Mouse (Mus musculus) neural tube, embryonic 13.5 days (tissue): ENCODE measurements around the gene Gm960. TPM values are rescaled to one million over a fixed set of nuclear protein-coding genes. Genes with fewer than 3 reads are reported as not detected.

ENCODE experiments used
- ATAC-seq: fragments of 200-750 bp; cut with Nextera tagmentation; 2 replicates; pipeline ENCODE4 v1.8.0; 2017; ENCODE audit warnings: low read depth, mild to moderate bottlenecking, moderate TSS enrichment, moderate library complexity
- H3K27ac ChIP-seq: fragments of 300-500 bp; sonication (generic); replicated peaks from 2 replicates; pipeline ENCODE4 v1.5.1; 2015; ENCODE audit warnings: moderate library complexity, mild to moderate bottlenecking, inconsistent platforms
- H3K27me3 ChIP-seq: fragments of 300-500 bp; sonication (generic); 2 replicates; pipeline ENCODE4 v1.6.1; 2015; ENCODE audit warnings: mild to moderate bottlenecking, inconsistent platforms
- H3K36me3 ChIP-seq: fragments of 300-500 bp; sonication (generic); 2 replicates; pipeline ENCODE4 v1.6.1; 2015; ENCODE audit warnings: mild to moderate bottlenecking, inconsistent platforms
- H3K4me1 ChIP-seq: fragments of 300-500 bp; sonication (generic); replicated peaks from 2 replicates; pipeline ENCODE4 v1.6.1; 2015; ENCODE audit warnings: inconsistent platforms
- H3K4me2 ChIP-seq: fragments of 300-500 bp; sonication (generic); 2 replicates; pipeline ENCODE4 v1.6.1; 2015; ENCODE audit warnings: inconsistent platforms, mild to moderate bottlenecking, moderate library complexity
- H3K4me3 ChIP-seq: fragments of 300-500 bp; sonication (generic); 2 replicates; pipeline ENCODE4 v1.5.1; 2015; ENCODE audit warnings: mild to moderate bottlenecking, inconsistent platforms
- H3K9ac ChIP-seq: fragments of 300-500 bp; sonication (generic); 2 replicates; pipeline ENCODE4 v1.6.1; 2015; ENCODE audit warnings: moderate library complexity, mild to moderate bottlenecking, inconsistent platforms
- H3K9me3 ChIP-seq: fragments of 300-500 bp; sonication (generic); 2 replicates; pipeline ENCODE4 v1.6.1; 2016; ENCODE audit warnings: inconsistent platforms
- WGBS: fragments of 180-500 bp; shearing (Covaris S2); methylation state at CpG from one replicate; pipeline ENCODE4 v1.1.7; 2015; 5-methylcytosine and 5-hydroxymethylcytosine counted together
- polyA plus RNA-seq: library from polyadenylated mRNA; unstranded; fragments of >200 nt; fragmentation: Nextera tagmentation; extraction: Ambion mirVana; gene quantifications from 2 replicates; pipeline ENCODE4 v1.2.1, GENCODE M21; 2015

Gene Gm960
- polyA plus RNA-seq, 1 experiment from 2014 or later: 5.7 TPM

DNA sequence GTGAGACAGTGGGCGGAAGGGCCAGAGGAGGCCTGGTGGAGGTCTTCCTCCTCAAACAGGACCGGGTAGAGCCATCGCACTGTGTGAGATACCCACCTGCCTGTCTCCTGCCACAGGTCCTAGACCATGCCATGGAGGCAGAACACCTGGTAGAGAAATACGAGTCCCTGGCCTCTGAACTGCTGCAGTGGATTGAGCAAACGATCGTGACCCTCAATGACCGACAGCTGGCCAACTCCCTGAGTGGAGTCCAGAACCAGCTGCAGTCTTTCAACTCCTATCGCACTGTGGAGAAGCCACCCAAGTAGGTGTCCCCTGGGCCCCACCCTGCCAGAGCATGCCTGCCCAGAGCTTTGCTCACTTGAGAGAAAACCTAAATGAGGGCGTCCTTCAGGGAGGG lies 30.7 kb upstream of the Gm960 start:
- ATAC-seq: no peak
- H3K27ac ChIP-seq: no peak overlapping the region
- no peaks in the 10 kb centered on the region for H3K27me3 ChIP-seq
- no peaks in the 10 kb centered on the region for H3K9me3 ChIP-seq
- no peak overlapping the region for H3K4me3 ChIP-seq
- 88% methylated on average over 9 of the region's 9 CpGs for WGBS
- H3K4me1 ChIP-seq: no peaks in the 10 kb centered on the region
- H3K9ac ChIP-seq: no peak overlapping the region
- no peak overlapping the region for H3K4me2 ChIP-seq
- peaks cover 96% of the 10 kb centered on the region for H3K36me3 ChIP-seq

DNA sequence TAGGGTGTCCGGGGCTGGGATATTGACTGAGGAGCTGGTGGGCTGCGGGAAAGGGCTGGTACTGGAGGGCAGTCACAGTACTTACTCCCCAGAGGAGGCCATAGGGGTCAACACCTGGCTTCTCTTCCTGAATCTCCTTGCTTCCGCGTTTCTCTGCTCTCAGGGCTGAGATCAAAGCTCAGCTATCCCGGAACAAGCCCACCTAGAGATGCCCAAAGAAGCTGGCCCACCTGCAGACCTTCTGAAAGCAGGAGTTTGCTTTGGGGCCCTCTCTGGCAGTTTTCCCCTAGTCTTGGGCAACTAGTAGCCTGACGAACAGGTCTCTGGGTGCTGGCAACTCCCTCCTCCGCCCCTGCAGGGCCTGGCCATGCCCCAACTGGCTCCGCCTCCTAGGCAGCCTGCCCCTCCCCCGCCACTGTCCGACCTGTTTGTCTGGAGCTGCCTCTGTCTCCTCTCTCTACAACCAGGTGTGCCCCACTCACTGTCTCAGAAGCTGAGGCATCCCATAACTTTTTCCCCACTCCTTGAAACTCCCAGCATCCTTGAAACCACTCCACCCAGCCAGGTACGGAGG lies 22.3 kb upstream of the Gm960 start:
- Histone ChIP-seq H3K4me3 (no peak overlapping the region), H3K27me3 (no peaks in the 10 kb centered on the region), H3K9me3 (no peaks in the 10 kb centered on the region), H3K36me3 (peaks cover 57% of the 10 kb centered on the region), H3K4me2 (no peak overlapping the region), H3K27ac (no peak overlapping the region), H3K9ac (no peak overlapping the region), H3K4me1 (peaks cover 22% of the 10 kb centered on the region; the same call in 1 of the 2 replicates)
- no peak for ATAC-seq
- 24% methylated on average over 11 of the region's 11 CpGs for WGBS

DNA sequence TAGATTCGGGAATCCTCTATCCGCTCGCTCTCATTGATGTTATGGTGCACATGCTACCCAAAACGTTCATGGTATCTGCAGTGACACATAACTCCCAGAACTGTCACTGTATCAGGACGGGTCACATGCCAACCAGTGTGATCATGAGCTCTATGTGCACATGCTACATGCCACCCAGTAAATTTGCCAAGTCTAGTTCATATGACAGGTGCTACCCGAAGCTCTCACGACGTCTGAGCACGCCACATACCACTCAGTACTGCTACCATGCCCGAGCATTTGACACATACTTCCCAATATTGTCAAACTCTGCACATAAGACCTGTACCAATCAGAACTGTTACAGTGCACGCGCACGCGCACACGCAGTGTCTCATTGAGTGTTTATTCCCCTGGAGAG lies 21.6 kb upstream of the Gm960 start:
- no peak for ATAC-seq
- Histone ChIP-seq H3K9ac (no peak overlapping the region), H3K4me1 (peaks cover 27% of the 10 kb centered on the region), H3K9me3 (no peaks in the 10 kb centered on the region), H3K4me2 (no peak overlapping the region), H3K4me3 (no peak overlapping the region), H3K27ac (no peak overlapping the region), H3K27me3 (no peaks in the 10 kb centered on the region), H3K36me3 (peaks cover 51% of the 10 kb centered on the region)
- 82% methylated on average over 15 of the region's 15 CpGs for WGBS

DNA sequence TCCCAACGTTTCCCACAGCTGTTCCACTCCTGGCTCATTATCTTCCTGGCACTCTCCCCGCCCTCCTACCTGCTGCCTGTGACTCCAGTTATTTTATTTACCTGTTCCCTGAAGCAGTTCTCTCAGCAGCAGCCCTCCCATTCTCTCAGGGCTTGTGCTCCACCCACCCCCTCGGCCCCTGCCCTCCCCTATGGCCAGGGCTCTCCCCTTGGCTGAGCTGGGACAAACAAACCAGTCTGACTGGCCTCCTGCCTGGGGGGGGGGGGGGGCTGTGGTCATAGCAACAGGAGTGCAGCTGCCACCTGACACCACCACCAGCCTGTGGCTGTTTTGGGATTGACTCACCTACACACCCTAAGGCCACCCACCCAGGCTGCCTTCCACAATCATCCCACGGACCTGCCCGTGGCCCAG lies 20.9 kb upstream of the Gm960 start:
- Histone ChIP-seq H3K4me3 (no peak overlapping the region), H3K9me3 (no peaks in the 10 kb centered on the region), H3K27ac (no peak overlapping the region), H3K36me3 (peaks cover 45% of the 10 kb centered on the region), H3K9ac (no peak overlapping the region), H3K4me1 (peaks cover 35% of the 10 kb centered on the region), H3K4me2 (no peak overlapping the region), H3K27me3 (no peaks in the 10 kb centered on the region)
- 35% methylated on average over 5 of the region's 5 CpGs for WGBS
- no peak for ATAC-seq

DNA sequence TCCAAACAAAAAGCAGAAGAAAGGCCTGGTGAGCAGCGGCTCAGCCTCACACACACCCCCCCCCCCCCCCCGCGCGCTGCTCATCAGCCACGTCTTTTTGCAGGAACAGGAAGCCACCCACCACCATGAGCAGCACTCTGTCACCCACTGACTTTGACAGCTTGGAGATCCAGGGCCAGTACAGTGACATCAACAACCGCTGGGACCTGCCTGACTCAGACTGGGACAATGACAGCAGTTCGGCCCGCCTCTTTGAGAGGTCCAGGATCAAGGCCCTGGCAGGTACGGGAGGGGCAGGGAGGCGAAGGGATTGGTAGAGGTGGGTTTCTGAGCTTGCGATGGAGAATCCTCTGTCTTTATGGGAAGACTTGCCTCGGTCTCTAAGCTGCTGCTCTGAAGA lies 20.2 kb upstream of the Gm960 start:
- Histone ChIP-seq H3K4me3 (no peak overlapping the region), H3K4me1 (peaks cover 41% of the 10 kb centered on the region), H3K9me3 (no peaks in the 10 kb centered on the region), H3K9ac (no peak overlapping the region), H3K4me2 (no peak overlapping the region), H3K27ac (no peak overlapping the region), H3K27me3 (peaks cover 2% of the 10 kb centered on the region; the same call in 1 of the 2 replicates), H3K36me3 (peaks cover 38% of the 10 kb centered on the region)
- no peak for ATAC-seq
- 46% methylated on average over 11 of the region's 12 CpGs for WGBS

DNA sequence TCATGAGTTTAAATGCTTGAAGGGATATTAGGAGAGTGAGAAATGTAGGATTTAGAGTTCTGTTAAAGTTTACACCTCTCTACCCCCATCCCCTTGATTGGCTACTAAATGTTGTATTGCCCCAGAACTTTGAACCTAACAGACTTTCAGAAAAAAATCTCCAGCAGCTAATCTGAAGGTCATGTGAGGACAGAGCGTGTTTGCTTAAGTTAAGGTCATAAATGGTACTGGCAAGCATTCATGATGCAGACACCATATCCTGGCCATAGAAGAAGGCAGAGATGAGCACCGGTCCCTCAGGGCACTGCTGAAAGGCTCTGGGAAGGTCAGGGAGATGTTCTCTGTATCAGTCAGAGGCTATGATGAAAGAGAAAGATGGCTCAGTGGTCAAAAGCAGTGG lies 18.8 kb upstream of the Gm960 start:
- Histone ChIP-seq H3K36me3 (peaks cover 35% of the 10 kb centered on the region), H3K9ac (no peak overlapping the region), H3K27ac (no peak overlapping the region), H3K27me3 (peaks cover 3% of the 10 kb centered on the region), H3K4me3 (no peak overlapping the region), H3K9me3 (no peaks in the 10 kb centered on the region), H3K4me1 (peaks cover 54% of the 10 kb centered on the region), H3K4me2 (no peak overlapping the region)
- no peak for ATAC-seq
- 95% methylated on average over 2 of the region's 2 CpGs for WGBS

DNA sequence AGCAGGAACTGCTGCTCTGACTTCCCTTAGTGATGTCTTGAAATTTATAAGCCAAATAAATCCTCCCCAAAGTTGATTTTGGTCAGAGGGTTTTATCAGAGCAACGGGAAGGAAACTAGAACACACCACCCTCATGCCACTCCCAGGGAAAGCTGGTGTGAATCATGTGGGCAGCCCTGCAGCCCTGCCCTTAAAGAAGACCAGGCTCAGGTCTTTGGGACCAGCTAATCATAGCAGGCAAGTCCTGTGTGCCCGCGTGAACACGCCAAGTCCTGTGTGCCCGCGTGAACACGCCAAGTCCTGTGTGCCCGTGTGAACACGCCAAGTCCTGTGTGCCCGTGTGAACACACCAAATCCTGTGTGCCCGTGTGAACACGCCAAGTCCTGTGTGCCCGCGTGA lies 18.3 kb upstream of the Gm960 start:
- H3K4me3 ChIP-seq: no peak overlapping the region
- H3K4me2 ChIP-seq: no peak overlapping the region
- H3K4me1 ChIP-seq: peaks cover 54% of the 10 kb centered on the region
- H3K9ac ChIP-seq: no peak overlapping the region
- ATAC-seq: no peak
- peaks cover 3% of the 10 kb centered on the region for H3K27me3 ChIP-seq
- H3K36me3 ChIP-seq: peaks cover 31% of the 10 kb centered on the region
- no peaks in the 10 kb centered on the region for H3K9me3 ChIP-seq
- no peak overlapping the region for H3K27ac ChIP-seq
- WGBS: 95% methylated on average over 14 of the region's 14 CpGs

DNA sequence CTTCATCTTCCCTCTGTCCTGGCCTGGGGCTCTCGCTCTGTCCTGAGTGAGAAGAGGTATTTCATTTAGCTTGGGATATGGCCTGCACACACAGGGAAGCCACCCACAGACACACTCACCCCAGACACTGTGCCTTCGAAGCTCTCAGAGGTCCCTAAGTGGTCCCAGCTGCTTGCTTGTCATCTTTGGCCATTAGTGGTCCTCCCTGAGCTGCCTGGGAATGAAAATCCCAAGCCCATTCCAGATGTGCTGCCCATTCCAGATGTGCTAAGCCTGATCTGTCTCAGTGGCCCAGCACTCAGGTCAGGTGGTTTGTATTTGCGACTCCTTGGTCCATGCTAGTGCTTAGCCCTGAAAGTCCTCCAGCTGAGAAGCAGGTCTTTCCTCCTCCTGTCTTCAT lies 15.4 kb upstream of the Gm960 start:
- Histone ChIP-seq H3K27ac (peak overlapping the region; percentile 97; the same call in 1 of the 2 replicates), H3K4me1 (peaks cover 50% of the 10 kb centered on the region), H3K36me3 (peaks cover 3% of the 10 kb centered on the region), H3K27me3 (peaks cover 3% of the 10 kb centered on the region), H3K9ac (peak overlapping the region; percentile 98), H3K4me2 (peak overlapping the region; percentile 66), H3K9me3 (no peaks in the 10 kb centered on the region), H3K4me3 (peak overlapping the region; percentile 81)
- no peak for ATAC-seq
- WGBS: 35% methylated on average over 3 of the region's 3 CpGs

DNA sequence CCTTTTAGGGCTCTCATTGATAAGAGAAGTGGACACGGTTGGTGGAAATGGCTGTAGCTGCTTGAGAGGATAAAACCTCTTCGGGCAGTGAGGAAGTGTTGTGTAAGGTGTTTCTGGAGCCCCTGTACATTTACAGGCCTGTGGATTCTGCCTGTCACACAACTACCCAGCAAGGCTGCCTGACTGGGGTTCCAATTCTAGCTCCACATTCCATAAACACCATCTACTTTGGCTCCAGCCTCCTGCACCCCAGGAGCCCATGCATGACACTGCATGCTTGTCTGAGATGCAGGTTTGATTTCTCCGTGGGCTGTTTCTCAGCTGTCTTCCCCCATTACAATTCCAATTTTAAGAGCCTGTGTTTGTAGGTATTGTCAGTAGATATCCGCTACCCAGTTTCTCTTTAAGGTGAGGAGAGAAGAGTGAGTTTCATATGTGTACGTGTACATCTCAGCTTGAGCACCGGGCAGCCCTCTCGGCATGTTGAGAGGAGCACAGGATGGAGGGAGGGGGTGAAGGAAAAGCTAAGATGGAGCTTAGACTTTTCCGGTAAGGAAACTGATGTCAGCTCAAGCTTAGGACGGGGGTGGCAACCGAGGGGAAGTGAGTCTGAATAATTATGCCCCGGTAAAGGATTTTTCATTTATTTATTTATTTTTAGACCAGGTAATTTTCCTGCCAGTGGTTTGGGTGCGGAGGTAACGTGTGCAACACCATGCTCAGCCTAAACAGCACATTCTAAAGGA lies 14.5 kb upstream of the Gm960 start:
- no peak for ATAC-seq
- Histone ChIP-seq H3K9ac (peak overlapping the region; percentile 98), H3K27me3 (peaks cover 3% of the 10 kb centered on the region), H3K36me3 (no peaks in the 10 kb centered on the region), H3K4me2 (peak overlapping the region; percentile 66), H3K27ac (peak overlapping the region; percentile 97), H3K4me1 (peaks cover 46% of the 10 kb centered on the region), H3K4me3 (peak overlapping the region; percentile 81), H3K9me3 (no peaks in the 10 kb centered on the region)
- WGBS: 26% methylated on average over 13 of the region's 13 CpGs

DNA sequence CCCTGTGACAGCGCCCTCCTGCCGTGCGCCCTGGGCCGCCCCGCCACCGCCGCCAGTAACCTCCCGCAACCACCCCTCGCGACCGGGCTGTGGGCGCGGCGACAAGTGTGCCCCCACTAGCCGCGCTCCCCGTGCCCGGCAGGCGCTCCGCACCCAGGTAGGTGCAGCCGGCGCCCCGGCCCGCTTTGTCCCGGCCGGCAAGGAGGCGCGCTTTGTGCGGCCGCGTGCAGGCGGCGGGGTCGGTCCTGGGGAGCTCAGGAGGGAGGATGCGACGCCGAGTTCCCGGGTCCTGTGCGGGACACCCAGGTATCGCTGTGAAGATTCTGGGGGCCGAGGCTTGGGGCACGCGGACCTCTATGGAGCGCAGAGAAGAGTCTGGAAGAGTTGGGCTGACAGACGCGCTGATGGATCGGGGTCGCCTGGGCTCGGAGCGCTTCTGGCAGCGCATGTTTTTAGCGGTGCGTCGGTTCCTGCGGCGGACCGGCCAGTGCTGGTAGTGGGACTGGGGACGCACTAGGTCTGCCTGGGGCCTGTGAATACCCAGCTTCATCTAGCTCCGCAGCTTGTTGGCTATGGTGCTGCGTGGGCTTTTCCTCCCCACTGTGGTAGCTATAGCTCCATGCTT lies 13.8 kb upstream of the Gm960 start:
- whole genome bisulfite sequencing: under 1% methylated on average over 55 of the region's 60 CpGs
- H3K36me3 ChIP-seq: no peaks in the 10 kb centered on the region
- peak; percentile 64 for ATAC-seq
- no peaks in the 10 kb centered on the region for H3K9me3 ChIP-seq
- H3K9ac ChIP-seq: peak overlapping the region; percentile 98
- peak overlapping the region; percentile 97 for H3K27ac ChIP-seq
- peak overlapping the region; percentile 81 for H3K4me3 ChIP-seq
- peaks cover 3% of the 10 kb centered on the region for H3K27me3 ChIP-seq
- peak overlapping the region; percentile 66 for H3K4me2 ChIP-seq
- peaks cover 46% of the 10 kb centered on the region for H3K4me1 ChIP-seq

DNA sequence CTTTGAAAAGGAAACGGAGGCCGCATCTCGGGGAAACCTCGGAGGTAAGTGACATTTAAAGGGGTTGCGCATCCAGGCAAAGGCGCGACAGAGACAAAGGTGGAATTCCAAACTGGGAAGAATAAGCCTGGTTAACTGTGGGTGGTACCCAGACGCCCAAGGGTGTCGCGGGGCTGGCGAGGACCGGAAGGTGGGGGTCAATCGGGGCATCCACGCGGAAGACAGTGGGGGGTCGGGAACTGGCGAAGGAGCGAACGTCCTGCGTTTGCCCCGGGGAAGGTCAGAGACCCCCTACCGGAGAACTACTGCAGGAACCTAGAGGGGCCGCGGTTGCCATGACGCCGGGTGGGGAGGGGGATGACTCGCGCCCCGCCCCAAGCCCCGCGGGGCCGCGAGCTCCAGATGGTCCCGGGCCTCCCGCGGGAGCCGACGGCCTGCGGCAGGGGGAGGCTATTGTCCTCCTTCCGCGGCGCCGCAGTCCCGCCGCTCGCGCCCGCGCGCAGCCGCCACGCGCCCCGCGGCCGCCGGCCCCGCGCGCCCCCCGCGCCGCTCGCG lies 13.2 kb upstream of the Gm960 start:
- peak overlapping the region; percentile 81 for H3K4me3 ChIP-seq
- H3K27ac ChIP-seq: peak overlapping the region; percentile 97
- no peaks in the 10 kb centered on the region for H3K9me3 ChIP-seq
- ATAC-seq: peak; percentile 82
- no peaks in the 10 kb centered on the region for H3K36me3 ChIP-seq
- H3K27me3 ChIP-seq: peaks cover 3% of the 10 kb centered on the region
- WGBS: 1% methylated on average over 31 of the region's 65 CpGs
- H3K4me2 ChIP-seq: peak overlapping the region; percentile 66
- peaks cover 46% of the 10 kb centered on the region for H3K4me1 ChIP-seq
- H3K9ac ChIP-seq: peak overlapping the region; percentile 98

DNA sequence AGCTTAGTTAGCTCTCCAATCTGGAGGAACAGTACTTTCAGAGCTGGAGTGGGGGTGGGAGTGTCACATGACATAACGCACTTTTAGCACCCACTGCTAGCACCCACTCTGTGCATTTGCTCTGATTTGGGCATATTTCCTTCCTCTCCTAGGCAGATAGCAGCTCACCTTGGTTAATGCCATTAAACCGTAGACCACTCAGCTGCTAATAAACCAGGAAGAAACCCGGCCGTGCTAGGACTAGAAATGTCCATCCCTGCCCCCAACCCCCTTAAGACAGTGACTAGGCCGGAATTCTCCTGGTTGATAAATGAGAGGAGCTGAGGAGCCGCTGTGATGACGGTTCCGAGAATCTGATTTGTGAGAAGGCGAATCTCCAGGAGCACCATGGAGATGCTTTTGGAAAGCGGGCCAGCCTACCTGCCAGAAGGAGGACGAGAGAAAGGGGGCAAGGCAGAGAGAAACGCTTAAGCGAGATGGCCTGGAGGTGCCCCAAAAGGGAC lies 12.7 kb upstream of the Gm960 start, which contains the start of gene Sptbn2:
TSS of gene Sptbn2 (plus strand) at position 70 of the 503 bp plus-strand sequence.
- Histone ChIP-seq H3K9me3 (no peaks in the 10 kb centered on the region), H3K27me3 (peaks cover 3% of the 10 kb centered on the region), H3K4me3 (peak within 1 kb of the TSS; percentile 81), H3K36me3 (no peaks in the 10 kb centered on the region), H3K27ac (peak within 1 kb of the TSS; percentile 97), H3K4me1 (peaks cover 46% of the 10 kb centered on the region), H3K4me2 (peak within 1 kb of the TSS; percentile 66), H3K9ac (peak within 1 kb of the TSS; percentile 98)
- WGBS: 4% methylated on average over 13 of the region's 13 CpGs
- ATAC-seq: peak; percentile 30
